Mouse (Mus musculus): ENCODE data around the gene Tmem213.

The Tmem213 gene

DNA sequence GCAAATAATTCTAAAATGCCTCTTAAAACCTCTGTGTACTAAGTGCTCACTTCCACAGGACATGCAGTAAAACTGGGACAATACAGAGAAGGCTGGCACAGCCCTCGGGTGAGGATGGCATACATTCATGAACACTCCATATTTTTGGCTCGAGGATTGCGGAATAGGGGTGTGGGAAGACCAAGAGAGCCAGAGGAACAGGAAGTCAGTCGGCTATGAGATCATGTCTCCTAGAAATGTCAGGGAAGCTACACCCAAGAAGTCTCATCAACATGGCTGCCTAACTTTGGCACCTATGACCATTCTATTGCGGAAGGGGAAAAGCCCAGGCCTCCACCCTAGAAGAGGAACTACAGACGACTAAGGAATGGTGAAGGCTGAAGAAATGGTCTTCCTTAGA, 9.3 kb downstream of the Tmem213 start:
- no peak for DNase-seq

DNA sequence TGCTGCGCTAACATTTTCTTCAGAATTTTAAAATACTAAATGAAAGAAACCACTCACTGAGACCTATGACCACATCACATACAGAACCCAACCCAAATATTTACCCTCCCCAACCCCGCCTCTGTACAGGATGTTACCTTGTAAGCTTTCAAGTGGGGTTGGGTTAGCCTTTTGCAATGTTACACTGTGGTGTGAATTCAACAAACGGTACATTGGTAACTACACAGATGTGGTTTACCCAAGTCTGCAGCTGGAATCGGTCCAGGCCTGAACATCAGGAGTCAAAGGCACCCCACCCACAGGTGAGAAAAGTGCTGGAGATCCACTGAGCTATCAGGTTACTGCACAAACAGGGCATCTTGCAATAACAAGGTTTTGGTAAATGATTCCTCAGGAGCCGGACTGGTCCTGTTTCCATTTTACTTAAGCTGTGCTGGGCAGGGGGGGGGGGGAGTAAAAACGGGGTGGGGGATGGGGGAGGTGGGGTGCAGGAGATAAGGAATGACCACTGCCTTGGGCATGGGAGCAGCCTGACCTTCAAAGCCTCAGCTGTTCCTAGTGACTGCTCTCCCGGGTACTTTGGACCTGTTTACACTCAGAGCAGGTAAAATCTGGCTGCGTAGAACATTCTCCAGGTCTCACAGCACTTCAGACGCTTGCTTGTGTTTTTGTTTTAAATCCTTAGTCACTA, 11.8 kb downstream of the Tmem213 start:
- DNase-seq = no peak

DNA sequence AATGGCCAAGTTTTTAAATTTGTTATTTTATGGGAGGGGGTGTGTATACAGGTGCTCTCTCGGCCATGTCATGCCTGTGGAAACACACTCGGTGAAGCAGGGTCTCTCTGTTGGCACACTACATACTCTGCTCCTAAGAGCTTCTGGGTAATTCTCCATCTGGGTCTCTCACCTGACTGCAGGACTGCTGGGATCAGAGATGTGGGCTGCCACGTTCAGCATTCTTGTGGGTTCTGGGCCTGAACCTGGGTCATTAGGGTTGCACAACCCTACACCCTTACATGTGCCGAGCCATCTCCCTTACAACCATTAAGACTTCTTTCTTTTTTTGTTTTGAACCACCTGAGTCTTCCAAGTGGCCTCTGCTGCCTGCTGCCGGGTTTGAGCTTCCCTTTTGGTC, 12.8 kb downstream of the Tmem213 start:
- no peak for DNase-seq

DNA sequence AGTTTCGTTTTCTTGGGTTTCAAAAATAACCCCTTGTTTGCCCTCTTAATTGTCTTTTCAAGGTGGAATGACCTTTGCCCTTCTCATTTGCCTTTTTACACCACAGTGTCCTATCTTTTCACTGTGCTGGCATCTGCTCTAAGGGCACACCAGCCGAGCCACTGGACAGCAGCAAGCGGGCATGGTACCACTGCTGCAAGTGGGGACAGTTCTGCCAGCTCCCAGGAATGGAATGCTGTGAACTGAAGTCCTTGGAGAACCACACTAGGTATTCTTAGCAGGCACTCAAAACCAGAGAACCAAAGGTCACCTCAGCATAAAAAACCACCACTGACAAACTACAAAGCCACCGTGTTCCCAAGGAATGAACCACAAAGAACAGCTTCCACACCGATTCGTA, 13.7 kb downstream of the Tmem213 start:
- DNase-seq = no peak

DNA sequence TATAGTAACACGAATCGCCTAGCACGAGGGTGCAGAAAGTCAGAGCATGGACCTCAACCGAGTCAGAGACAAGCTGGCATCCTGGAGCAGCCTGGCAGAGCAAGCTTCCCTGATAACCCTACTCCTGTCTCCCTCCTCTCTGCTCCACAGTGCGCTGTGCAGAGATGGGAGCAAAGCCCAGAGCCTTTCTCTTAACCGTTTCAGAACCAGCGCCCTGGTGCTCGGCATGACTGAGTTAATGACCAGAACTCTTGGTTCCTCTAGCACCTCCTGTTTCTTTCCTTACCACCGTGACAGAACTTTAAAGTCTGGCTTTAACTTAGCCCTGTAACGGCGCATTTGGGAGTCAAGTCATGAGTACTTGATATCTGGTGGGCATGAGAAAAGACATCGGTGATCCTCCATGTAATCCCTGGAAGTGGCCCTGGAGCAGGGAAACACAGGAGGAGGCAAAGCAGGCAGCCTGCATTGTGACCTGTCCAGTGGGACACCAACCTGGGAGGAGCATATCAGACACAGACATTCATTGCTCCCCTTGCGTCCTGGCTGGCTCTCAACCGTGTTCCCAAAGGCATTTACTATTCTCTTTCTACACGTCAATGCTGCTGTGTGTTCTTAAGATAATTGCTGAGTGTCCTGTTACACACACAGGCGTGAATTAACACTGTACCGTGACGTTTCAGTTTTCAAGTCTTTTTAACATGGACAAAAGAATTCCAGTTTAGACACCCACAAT, 14.6 kb downstream of the Tmem213 start:
- DNase-seq = no peak

DNA sequence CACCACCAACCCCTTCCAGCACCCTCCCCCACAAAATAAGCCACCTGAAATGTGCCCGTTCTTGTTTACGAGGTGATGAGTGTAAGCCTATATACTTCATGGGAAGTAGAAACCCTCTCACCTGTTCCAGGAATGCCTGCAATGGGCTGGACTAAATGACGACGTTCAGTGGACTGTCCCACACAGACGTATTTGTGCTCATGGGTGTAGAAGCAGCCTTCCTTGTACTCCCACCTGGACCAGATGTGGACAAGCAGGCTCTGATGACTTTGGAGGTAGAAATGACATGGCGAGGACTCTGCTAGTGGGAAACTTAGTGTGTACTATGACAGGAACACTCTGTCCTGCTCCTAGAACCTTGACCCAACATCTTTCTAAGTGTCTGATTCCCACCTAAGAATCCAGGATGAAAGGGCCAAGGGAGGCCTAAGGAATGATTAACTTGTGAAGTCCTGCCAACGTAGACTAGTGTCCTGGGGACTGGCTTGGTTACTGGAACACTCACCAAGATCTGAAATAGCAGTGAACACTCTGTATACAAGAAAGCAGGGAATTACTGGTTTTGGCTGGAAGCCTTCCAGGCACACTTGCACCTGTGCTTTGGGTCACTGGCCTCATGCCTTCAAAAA, 15.3 kb downstream of the Tmem213 start, which contains the start of gene Atp6v0a4:
Gene Atp6v0a4, minus strand, starts transcription at position 380 of the 629 bp plus-strand sequence.
- DNase-seq = no peak

DNA sequence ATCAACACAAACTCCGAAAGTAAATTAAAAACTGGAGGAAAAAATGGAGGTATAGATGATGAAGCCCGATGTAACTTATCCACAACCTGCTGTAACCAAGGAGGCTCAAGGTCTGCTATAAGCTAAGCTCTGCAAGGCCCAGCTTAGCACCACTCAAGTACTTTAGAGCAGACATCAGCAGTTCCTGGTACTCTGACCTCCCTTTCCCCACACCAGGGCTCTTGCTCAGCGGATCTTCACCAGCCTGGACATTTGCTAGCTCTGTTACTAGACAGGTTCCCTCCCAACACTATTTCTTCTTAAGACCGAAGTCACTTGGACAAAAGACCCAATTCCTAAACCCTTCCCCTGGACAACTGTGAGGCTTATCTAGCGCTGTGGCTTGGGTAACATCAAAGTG, 15.8 kb downstream of the Tmem213 start:
- DNase-seq = no peak

DNA sequence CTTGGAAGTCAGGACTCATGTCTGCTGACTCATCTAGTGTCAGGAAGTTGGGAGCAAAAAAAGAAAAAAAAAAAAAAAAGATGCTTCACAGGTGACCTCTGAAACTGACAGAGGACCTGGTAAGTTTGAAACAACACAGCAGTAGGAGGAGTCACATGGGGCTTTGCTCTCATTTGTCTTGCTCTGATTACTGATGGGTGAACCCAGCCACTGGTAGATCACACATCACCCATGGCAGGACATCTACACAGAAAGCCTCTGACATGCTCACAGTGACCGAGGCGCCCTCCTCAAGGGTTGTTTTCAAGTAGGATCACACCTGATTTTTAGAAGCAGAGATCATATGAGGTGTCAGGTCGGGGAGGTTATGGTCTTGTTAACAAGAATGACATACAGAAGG, 16.4 kb downstream of the Tmem213 start:
- no peak for DNase-seq

DNA sequence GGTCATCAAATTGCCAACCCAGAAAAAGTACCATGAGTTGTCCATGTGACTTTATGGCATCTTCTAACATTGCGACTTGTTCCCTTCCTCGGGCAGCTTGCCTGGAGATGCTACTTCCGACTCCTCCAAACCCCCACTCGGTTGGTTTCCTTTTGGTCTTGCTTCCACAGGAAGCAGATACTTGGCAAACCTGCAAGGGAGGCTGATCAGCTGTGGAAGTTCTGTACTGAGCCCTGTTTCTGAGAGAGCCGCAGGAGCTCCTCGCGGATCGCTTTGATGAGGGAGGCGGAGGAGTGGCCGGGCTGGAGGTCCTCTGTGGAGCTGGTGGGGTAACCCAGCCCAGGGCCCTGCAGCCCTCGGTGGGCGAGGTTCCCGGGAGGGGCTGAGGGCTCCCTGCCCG, 19.1 kb downstream of the Tmem213 start:
- no peak for DNase-seq

DNA sequence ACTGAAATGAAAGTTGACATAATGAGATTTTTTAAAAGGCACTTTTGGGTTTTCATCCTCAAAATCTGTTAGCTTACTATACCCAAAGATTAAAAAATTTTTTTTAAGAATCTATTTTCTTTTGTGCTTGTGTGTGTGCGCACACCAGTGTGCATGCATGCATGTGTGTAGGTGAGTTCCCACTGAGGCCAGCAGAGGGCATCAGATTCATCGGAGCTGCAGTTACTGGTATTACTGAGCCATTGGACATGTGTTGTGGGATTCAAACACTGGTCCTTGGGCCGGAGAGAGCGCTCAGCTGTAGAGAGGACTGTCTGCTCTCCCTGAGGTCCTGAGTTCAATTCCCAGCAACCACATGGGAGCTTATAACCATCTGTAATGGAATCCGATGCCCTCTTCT, 20.8 kb downstream of the Tmem213 start:
- no peak for DNase-seq

DNA sequence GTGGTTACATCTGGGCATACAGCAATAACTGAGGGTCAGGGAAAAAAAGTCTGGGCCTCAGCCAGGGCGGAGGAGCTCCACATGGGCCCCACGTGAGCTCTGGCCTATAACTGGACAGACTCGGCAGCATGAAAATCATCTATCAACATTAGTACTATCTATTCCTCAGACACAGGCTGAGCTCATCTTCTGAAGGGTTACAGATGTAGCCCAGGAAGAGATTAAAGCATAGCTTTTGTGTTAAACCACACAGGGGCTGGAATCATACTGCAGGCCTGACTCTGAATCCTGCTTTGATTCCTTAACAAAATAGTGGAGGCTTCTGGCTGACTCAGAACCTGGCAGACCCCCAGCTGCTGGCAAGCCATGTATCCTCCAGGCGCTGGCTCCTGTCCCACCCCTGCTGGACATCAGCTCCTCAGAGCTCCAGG, 22.8 kb downstream of the Tmem213 start:
- DNase-seq = peak; percentile 42

DNA sequence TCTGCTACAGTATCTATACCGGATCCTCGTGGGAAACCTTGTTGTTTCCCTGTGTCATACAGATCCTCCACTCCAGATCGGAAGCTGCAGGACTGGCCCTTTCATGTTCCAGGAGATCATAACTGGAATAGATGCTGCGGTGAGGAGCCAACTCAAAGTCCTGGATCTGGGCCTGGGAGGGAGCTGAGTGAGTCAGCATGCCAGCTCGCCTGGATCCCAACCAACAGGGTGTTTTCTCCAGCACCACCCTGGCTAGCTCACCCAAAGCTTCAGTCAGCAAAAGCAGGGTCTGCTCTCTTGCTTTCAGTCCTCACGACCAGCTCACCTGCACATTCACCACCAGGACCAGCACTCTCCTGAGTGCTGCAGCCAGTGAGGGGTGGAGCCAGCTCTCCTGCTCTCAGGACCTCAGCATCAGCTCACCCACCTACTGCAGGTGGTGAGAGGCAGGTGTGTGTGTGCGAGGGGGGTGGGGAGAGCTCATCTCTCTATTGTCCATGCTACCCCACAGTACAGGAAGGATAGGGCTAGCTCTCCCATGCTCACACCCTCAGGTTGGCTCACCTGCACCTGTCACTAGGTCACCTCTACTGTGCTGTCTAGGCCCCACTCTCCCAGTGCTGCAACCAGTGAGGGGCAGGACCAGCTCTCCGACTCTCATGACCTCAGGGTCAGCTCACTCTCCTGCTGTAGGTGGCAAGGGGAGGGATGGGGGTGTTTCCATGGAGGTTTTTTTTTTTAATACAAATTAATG, 25.9 kb downstream of the Tmem213 start:
- DNase-seq = peak; percentile 64

DNA sequence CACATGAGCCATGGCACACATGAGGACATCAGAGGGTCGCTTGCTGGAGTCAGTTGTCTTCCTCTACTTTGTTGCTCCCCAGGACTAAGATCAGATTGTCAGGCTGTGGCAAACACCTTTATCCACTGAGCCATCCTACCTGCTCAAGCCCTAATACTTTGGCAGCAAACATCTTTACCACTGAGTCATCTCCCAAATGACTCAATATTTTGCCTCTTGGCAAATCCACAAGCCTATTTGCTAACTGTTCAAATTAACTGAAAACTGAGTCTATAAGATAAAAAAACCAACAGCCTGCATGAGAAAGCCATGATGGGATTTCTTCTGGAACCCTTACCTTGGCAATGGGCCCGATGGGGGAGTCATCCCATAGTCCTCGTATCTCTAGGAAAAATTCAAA, 30.0 kb downstream of the Tmem213 start:
- DNase-seq = no peak

DNA sequence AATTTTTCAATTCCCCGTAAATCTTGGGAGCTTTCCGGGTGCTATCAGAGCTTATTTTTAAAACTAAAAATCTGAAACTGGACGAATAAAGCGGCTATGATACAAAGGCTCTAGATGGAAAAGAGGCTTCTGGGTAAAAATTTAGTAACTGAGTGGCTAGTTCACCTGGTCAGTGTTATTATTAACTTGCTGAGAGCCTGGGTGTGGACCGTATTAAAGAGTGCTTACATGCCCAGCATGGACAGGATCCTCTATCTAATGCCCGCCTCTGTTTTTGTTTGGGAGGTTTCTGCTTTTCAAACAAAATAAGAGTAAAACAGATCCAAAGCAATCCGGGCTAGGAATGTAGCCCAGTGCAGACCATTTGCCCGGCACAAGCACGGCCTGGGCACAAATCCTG, 31.3 kb downstream of the Tmem213 start:
- no peak for DNase-seq

DNA sequence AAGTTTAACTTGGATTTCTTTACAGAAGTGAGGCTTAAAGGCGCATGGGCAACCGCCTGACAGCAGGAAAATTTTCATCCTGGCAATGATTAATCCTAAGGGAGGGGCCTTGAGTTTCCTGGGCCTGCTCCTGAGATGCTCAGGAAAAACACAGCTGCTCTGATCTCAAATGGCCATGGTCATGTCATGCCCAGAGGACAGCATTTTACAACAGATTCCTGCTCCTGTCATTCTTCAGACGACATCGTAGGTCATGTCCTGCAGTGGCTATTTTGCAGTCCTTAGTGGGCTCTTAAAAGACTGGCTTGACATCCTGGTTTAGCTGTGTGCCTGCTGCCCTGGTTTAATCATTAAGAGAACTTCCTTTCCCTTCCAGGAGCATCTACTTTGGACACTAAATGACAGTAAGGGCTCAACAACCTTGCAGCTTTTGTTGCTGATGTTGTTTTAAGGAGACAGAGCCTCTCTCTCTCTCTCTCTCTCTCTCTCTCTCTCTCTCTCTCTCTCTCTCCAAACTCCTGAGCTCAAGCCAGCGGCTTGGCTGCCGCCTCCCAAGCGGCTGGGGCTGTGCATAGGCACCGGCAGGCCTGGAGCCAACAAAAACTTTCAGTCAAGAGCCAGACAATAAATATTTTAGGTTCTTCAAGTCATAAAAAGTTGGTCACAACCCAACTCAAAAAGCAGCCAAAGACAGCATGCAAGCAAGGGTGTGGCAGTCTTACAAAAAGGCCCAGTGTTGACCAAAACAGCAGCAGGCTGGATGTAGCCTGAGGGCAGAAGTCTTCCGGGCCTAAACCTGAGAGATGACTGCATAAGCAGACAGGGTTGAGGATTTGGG, 35.3 kb downstream of the Tmem213 start:
- no peak for DNase-seq

DNA sequence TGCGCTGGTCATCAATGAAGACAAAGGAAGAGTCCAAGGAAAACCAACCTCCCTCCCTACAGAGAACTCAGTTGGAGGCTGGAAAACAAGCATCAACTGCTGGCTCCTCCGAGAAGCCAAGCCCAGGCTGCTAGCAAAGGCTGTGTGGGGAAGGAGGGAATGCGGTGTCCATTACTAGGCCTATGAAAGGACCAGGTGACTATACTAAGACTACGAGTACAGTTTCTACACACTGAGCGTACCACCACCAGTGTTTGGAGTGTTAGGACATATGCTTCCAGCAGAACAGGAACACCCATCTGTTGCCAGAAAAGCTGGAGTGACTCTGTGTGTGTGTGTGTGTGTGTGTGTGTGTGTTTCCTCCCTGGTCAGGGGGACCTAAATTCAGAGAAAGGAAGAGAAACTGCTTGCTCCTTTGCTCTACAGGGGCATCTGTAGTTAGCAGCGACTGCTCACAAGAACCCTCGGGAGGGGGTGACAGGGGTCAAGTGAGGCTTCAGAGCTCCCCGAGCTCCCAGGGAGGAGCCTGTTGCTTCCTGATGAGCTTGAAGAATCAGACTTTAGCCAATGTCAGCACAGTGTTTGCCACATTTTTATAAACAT, 36.5 kb downstream of the Tmem213 start:
- DNase-seq = peak; percentile 47

DNA sequence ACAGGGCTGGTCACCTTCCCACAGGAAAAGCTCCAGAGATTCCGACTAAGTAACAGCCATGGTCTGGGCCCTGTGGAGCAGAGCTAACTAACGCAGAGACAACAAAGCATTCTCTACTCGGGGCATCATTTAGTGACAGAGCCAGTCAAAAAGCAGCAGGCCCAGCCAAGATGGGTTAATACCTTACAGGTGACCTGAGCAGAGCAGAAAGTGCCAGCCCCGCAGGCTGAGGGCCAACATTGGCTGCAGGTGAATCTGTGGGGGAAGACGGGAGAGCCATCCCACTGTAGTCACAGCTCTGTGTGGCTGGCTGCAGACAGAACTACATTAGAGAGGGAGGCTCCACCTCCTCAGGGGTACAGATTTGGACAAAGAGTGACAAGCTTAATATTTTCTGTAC, 38.2 kb downstream of the Tmem213 start:
- no peak for DNase-seq

DNA sequence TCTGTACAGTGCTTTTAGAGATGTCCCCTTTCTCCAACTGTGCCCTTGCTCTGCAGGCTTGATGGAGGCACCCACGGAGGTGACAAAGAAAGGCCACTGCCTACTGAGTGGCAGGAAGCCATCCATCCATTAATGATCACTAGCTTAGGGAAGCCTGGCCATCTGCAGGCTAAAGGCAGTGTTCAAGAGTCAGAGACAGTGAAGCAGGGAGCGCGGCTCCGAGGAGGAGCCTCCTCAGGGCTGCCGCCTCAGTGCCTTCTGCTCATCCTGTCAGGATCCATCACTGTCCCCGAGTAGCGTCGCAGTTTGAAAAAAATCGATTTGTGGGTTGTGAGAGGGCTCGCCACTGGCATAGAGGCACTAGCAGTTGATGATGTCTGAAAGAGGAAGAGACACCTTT, 39.6 kb downstream of the Tmem213 start:
- no peak for DNase-seq

DNA sequence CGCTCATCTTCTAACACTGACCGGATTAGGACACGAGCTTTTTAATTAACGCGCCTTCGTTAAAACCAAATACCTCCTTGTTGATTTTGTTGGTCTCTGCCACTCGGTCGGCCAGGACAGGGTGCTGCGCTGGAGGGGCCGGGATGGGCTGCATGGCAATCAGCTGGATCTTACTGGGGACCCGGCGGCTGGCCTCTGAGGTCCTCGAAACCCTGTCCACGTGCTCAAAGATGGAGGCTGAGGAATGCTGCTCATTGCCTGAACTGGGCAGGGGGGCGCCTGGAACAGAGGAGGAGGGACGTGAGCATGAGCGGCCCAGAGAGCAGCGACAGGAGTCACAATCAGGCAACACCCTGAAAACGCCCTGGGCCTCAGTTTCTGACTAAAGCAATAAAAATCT, 40.4 kb downstream of the Tmem213 start:
- no peak for DNase-seq

DNA sequence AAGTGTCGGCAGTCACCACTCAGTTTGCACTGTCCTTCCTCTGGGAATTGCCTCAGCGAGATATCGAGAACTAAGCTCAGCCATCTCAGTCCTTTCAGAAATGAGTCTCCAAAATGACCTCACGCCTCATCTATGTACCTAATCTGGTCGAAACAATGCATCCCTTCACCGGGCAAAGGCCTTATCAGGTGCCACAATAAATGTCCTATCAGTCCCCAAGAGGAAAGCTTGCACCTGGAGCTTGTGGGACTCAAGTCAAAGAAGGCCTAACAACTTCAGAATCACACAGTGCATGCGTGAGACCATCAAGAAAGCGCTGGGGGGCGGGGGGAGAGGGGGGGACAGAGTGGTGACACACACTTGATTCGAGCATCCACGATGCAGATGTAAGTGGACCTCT, 43.2 kb downstream of the Tmem213 start:
- DNase-seq = no peak

DNA sequence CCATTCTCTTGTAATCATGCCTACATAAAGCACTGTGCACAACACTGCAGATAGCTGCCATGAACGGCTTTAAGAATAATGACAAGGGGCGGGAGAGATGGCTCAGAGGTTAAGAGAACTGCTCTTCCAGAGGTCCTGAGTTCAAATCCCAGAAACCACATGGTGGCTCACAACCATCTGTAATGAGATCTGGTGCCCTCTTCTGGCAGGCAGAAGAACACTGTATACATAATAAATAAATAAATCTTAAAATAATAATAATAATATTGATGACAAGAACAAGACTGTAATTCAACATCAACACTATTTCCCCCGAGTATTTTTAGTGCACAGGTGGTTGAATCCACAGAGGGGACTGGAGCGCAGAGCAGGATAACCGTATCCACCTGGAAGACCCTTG, 47.1 kb downstream of the Tmem213 start:
- no peak for DNase-seq

DNA sequence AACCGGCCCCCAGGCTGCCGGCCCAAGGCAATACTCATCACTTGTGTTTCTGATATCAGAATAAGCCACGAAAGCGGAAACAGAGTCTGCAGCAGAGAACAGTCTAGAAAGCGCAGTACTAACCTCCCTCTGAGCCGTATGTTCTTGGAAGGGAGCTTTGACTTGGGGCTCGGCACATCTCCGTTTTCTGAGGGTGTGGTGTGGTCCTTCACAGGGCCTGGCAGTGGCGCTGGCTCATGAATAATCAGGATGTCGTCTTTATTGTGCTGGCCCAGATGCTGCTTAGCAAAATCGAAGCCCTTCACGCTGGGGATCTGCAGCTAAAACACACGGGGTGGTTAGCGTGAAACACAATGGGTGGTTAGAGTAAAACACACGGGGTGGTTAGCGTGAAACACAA, 48.9 kb downstream of the Tmem213 start:
- DNase-seq = no peak

Data from right cerebral cortex, postnatal 14 days (tissue).